Mouse (Mus musculus) heart, embryonic 11.5 days (tissue): ENCODE results near the gene Scgb1a1. TPM values are rescaled to one million over a fixed set of nuclear protein-coding genes. Genes with fewer than 3 reads are reported as not detected.
"Not testable (repeated sequence)": the region's sequence is repeated elsewhere in the genome, so short reads cannot be mapped to it uniquely, and the experiment has no call there.

ENCODE experiments used
- ATAC-seq: fragments of 200-750 bp; cut with Nextera tagmentation; replicated peaks from 2 replicates; pipeline ENCODE4 v1.8.0; 2017; ENCODE audit warnings: moderate library complexity; ENCODE audit not compliant: insufficient number of reproducible peaks, low FRiP score, low TSS enrichment
- H3K27ac ChIP-seq: fragments of 300-500 bp; sonication (generic); 2 replicates; pipeline ENCODE4 v1.5.1; 2014; ENCODE audit warnings: mild to moderate bottlenecking, low read depth, low read length
- H3K27me3 ChIP-seq: fragments of 300-500 bp; sonication (generic); 2 replicates; pipeline ENCODE4 v1.6.1; 2014; ENCODE audit warnings: mild to moderate bottlenecking, low read length, mixed read lengths; ENCODE audit not compliant: control insufficient read depth, insufficient read depth
- H3K36me3 ChIP-seq: fragments of 300-500 bp; sonication (generic); 2 replicates; pipeline ENCODE4 v1.6.1; 2014; ENCODE audit warnings: mild to moderate bottlenecking, low read length, moderate library complexity, mixed read lengths; ENCODE audit not compliant: control insufficient read depth, insufficient read depth
- H3K4me1 ChIP-seq: fragments of 300-500 bp; sonication (generic); 2 replicates; pipeline ENCODE4 v1.6.1; 2014; ENCODE audit warnings: low read length; ENCODE audit not compliant: control insufficient read depth, insufficient read depth
- H3K4me2 ChIP-seq: fragments of 300-500 bp; sonication (generic); 2 replicates; pipeline ENCODE4 v1.6.1; 2014; ENCODE audit warnings: mild to moderate bottlenecking, moderate library complexity
- H3K4me3 ChIP-seq: fragments of 300-500 bp; sonication (generic); 2 replicates; pipeline ENCODE4 v1.5.1; 2014; ENCODE audit warnings: low read depth, low read length
- H3K9ac ChIP-seq: fragments of 300-500 bp; sonication (generic); 2 replicates; pipeline ENCODE4 v1.6.1; 2014; ENCODE audit warnings: mild to moderate bottlenecking, low read depth, low read length, moderate library complexity
- H3K9me3 ChIP-seq: fragments of 300-500 bp; sonication (generic); replicated peaks from 2 replicates; pipeline ENCODE4 v1.6.1; 2016; ENCODE audit warnings: low read length; ENCODE audit not compliant: control insufficient read depth
- WGBS: fragments of 180-500 bp; shearing (Covaris S2); extraction: QIAGEN DNeasy Blood & Tissue Kit; methylation state at CpG from one replicate; pipeline ENCODE4 v1.1.7; 2014; ENCODE audit not compliant: insufficient replicate concordance; 5-methylcytosine and 5-hydroxymethylcytosine counted together
- polyA plus RNA-seq: library from polyadenylated mRNA; unstranded; fragments of >200 nt; fragmentation: Nextera tagmentation; extraction: Ambion mirVana; gene quantifications from 2 replicates; pipeline ENCODE4 v1.2.1, GENCODE M21; 2014

Scgb1a1 gene
- polyA plus RNA-seq, result not detected in 2 replicates

- 79% methylated on average over 4 of the region's 4 CpGs for WGBS
- Histone ChIP-seq H3K4me3 (no peak within 1 kb of the TSS), H3K27me3 (no peaks in the 10 kb centered on the region), H3K27ac (no peak within 1 kb of the TSS), H3K9me3 (no peaks in the 10 kb centered on the region), H3K4me1 (peaks cover 7% of the 10 kb centered on the region), H3K36me3 (no peaks in the 10 kb centered on the region), H3K9ac (no peak within 1 kb of the TSS), H3K4me2 (no peak within 1 kb of the TSS)
- no peak for ATAC-seq
Measured at GRCm38 (mm10) chr19:9087821-9088220, at the start of gene Scgb1a1. Gene Scgb1a1, minus strand, starts transcription at chr19:9087958.

GRCm38 (mm10) chr19:9137159-9137558 is 49.4 kb upstream of the Scgb1a1 start:
- Histone ChIP-seq H3K4me3 (no peak overlapping the region), H3K9ac (no peak overlapping the region), H3K27ac (no peak overlapping the region), H3K36me3 (no peaks in the 10 kb centered on the region), H3K4me2 (no peak overlapping the region), H3K9me3 (no peaks in the 10 kb centered on the region), H3K27me3 (no peaks in the 10 kb centered on the region), H3K4me1 (no peaks in the 10 kb centered on the region)
- WGBS, result 83% methylated on average over 1 of the region's 1 CpGs
- ATAC-seq, result no peak

DNA sequence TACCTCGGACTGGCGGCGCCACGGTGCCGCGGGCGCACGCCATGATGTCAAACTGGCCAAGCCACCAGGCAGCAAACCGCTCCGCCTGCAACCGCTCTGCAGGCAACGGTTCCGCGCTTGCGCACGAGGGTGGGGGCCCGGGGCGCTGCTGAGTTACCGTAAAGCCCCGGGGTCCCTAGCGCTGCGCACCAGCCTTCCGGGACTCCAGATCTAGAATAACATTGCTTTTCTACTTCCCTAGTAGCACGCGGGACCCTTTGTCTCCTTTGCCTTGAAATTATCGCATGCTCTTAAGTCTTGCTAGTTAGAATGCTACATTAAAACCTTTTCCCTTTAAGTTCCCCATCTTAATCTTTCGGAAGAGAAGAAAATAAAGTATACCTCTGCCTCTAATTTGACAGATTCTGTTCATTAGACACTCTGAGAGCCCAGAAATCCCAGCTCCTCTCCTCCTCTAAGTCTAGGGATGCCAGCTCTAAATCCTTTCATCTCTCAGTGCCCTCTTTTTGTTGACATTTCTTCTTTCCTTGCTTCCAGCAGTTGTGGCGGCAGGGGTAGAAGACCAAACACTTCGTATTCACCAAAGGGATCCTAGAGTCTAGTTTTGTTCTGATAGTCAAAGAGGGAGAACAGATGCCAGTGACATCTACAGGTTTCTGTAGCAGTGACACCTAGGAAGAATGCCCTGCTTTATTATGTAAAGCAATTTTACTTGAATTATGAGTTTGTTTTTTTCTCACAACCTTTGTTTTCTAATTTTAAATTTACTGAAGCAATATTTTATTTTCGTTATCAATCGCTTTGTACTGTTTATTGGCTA is 48.0 kb upstream of the Scgb1a1 start, which contains the start of gene Asrgl1:
Gene Asrgl1 (minus strand): TSS at position 125 of the 820 bp plus-strand sequence.
- H3K4me1 ChIP-seq, result no peaks in the 10 kb centered on the region
- no peaks in the 10 kb centered on the region for H3K9me3 ChIP-seq
- H3K27me3 ChIP-seq, result no peaks in the 10 kb centered on the region
- peak within 1 kb of the TSS; percentile 85 for H3K9ac ChIP-seq
- peak; percentile 92 for ATAC-seq
- no peak within 1 kb of the TSS for H3K27ac ChIP-seq
- H3K4me3 ChIP-seq, result peak within 1 kb of the TSS; percentile 61
- H3K36me3 ChIP-seq, result no peaks in the 10 kb centered on the region
- H3K4me2 ChIP-seq, result peak within 1 kb of the TSS; percentile 98
- WGBS, result 11% methylated on average over 31 of the region's 31 CpGs

- Histone ChIP-seq H3K4me3 (peak overlapping the region; percentile 61), H3K4me1 (no peaks in the 10 kb centered on the region), H3K9ac (peak overlapping the region; percentile 85), H3K4me2 (peak overlapping the region; percentile 98), H3K27me3 (no peaks in the 10 kb centered on the region), H3K9me3 (no peaks in the 10 kb centered on the region), H3K27ac (no peak overlapping the region), H3K36me3 (no peaks in the 10 kb centered on the region)
- ATAC-seq, result peak; percentile 67
- 2% methylated on average over 35 of the region's 37 CpGs for WGBS
Measured at GRCm38 (mm10) chr19:9134746-9135511, 47.2 kb upstream of the Scgb1a1 start.

DNA sequence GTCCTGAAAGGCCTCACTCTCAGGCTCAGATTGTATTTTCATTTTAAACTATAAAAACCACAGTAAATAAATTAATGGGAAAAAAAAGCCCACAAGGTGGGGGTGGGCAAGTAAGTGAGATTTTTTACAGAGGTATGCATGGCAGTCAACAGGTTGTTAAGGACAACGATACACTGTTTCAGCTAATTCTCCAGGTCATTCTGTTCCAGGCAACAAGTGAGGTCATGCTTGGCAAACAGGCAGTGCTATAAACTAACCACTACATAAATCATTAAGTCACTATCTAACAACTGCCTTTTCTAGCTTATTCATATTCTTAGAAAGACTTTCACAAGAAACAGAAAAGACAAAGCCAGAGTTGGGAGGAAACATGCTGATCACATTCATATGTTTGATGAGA is 42.2 kb upstream of the Scgb1a1 start:
- no peak for ATAC-seq
- WGBS, result 88% methylated on average over 1 of the region's 1 CpGs
- H3K36me3 ChIP-seq, result 0 out of 2 replicates have a peak, but pooled peaks cover 2% of the 10 kb centered on the region
- no peak overlapping the region for H3K4me3 ChIP-seq
- H3K4me1 ChIP-seq, result no peaks in the 10 kb centered on the region
- H3K27ac ChIP-seq, result no peak overlapping the region
- H3K9ac ChIP-seq, result no peak overlapping the region
- no peaks in the 10 kb centered on the region for H3K9me3 ChIP-seq
- no peak overlapping the region for H3K4me2 ChIP-seq
- H3K27me3 ChIP-seq, result no peaks in the 10 kb centered on the region

- no peak overlapping the region for H3K4me2 ChIP-seq
- 0 out of 2 replicates have a peak, but pooled peaks cover 2% of the 10 kb centered on the region for H3K36me3 ChIP-seq
- no peak overlapping the region for H3K9ac ChIP-seq
- no peaks in the 10 kb centered on the region for H3K27me3 ChIP-seq
- 86% methylated on average over 4 of the region's 4 CpGs for WGBS
- H3K27ac ChIP-seq, result no peak overlapping the region
- no peaks in the 10 kb centered on the region for H3K9me3 ChIP-seq
- H3K4me3 ChIP-seq, result no peak overlapping the region
- no peak; the same call in 1 of the 2 replicates for ATAC-seq
- no peaks in the 10 kb centered on the region for H3K4me1 ChIP-seq
Measured at GRCm38 (mm10) chr19:9128499-9129194, 40.9 kb upstream of the Scgb1a1 start.

- not testable (repeated sequence) for H3K4me3 ChIP-seq, H3K4me1 ChIP-seq, H3K9me3 ChIP-seq, H3K27ac ChIP-seq, H3K9ac ChIP-seq, H3K27me3 ChIP-seq, ATAC-seq, H3K4me2 ChIP-seq, H3K36me3 ChIP-seq
- WGBS, result 89% methylated on average over 2 of the region's 2 CpGs
Measured at GRCm38 (mm10) chr19:9123986-9124385, 36.2 kb upstream of the Scgb1a1 start.

GRCm38 (mm10) chr19:9122390-9122789 is 34.6 kb upstream of the Scgb1a1 start:
- ATAC-seq, result no peak

More at GRCm38 (mm10) chr19:9122390-9122789, 34.6 kb upstream of the Scgb1a1 start:
- peaks cover 2% of the 10 kb centered on the region; the same call in 1 of the 2 replicates for H3K36me3 ChIP-seq
- H3K9ac ChIP-seq, result no peak overlapping the region
- H3K4me2 ChIP-seq, result no peak overlapping the region
- no peak overlapping the region for H3K27ac ChIP-seq
- WGBS, result 88% methylated on average over 1 of the region's 1 CpGs
- H3K27me3 ChIP-seq, result no peaks in the 10 kb centered on the region
- H3K9me3 ChIP-seq, result no peaks in the 10 kb centered on the region
- H3K4me3 ChIP-seq, result no peak overlapping the region
- H3K4me1 ChIP-seq, result no peaks in the 10 kb centered on the region
